Mouse (Mus musculus): ENCODE results near the gene Il4ra.

Gene Il4ra

GRCm38 (mm10) chr7:125574832-125575231 lies 22.9 kb downstream of the Il4ra start:
- DNase-seq = no peak

GRCm38 (mm10) chr7:125575738-125576540 lies 24.0 kb downstream of the Il4ra start:
- DNase-seq = no peak

- peak; percentile 90 for DNase-seq
These were observed 25.1 kb downstream of the Il4ra start for GRCm38 (mm10) chr7:125576982-125577381.

- DNase-seq = no peak
These were observed 25.7 kb downstream of the Il4ra start for GRCm38 (mm10) chr7:125577486-125578088.

GRCm38 (mm10) chr7:125578106-125578505 lies 26.2 kb downstream of the Il4ra start:
- DNase-seq = no peak

- DNase-seq = no peak
These were observed 27.8 kb downstream of the Il4ra start for GRCm38 (mm10) chr7:125579545-125580219.

GRCm38 (mm10) chr7:125580220-125580549 lies 28.3 kb downstream of the Il4ra start:
- DNase-seq = no peak

GRCm38 (mm10) chr7:125580625-125581316 lies 28.9 kb downstream of the Il4ra start:
- DNase-seq = no peak

GRCm38 (mm10) chr7:125581317-125581672 lies 29.4 kb downstream of the Il4ra start:
- DNase-seq = peak; percentile 94

- no peak for DNase-seq
These were observed 31.5 kb downstream of the Il4ra start for GRCm38 (mm10) chr7:125583325-125584004.

GRCm38 (mm10) chr7:125584005-125584369 lies 32.1 kb downstream of the Il4ra start:
- no peak for DNase-seq

- no peak for DNase-seq
These were observed 34.4 kb downstream of the Il4ra start for GRCm38 (mm10) chr7:125586355-125586754.

GRCm38 (mm10) chr7:125588721-125589120 lies 36.8 kb downstream of the Il4ra start:
- no peak for DNase-seq

GRCm38 (mm10) chr7:125589896-125590295 lies 38.0 kb downstream of the Il4ra start:
- DNase-seq = no peak

GRCm38 (mm10) chr7:125593831-125594230 lies 41.9 kb downstream of the Il4ra start:
- DNase-seq = no peak

- DNase-seq = no peak
These were observed 44.5 kb downstream of the Il4ra start for GRCm38 (mm10) chr7:125596406-125596805.

GRCm38 (mm10) chr7:125597083-125597482 lies 45.2 kb downstream of the Il4ra start:
- DNase-seq = no peak

GRCm38 (mm10) chr7:125597516-125598347 lies 45.8 kb downstream of the Il4ra start:
- DNase-seq = no peak

- DNase-seq = no peak
These were observed 47.6 kb downstream of the Il4ra start for GRCm38 (mm10) chr7:125599373-125599973.

GRCm38 (mm10) chr7:125600136-125600535 lies 48.2 kb downstream of the Il4ra start:
- DNase-seq = no peak

- DNase-seq = no peak
These were observed 48.8 kb downstream of the Il4ra start for GRCm38 (mm10) chr7:125600612-125601279.

Data from lung, postnatal 10 days (tissue).